Mouse (Mus musculus) neural tube, embryonic 15.5 days (tissue): ENCODE measurements at regions not wholly inside any gene's neighbourhood (a gene's known extent, or its start where the extent isn't known, plus 50 kb on each side); places are given as distances from the start of the nearest gene placed in this dataset.
A peak's percentile ranks its signal among the peaks of the same experiment; 100 is the strongest.

ENCODE experiments used
- ATAC-seq: fragments of 200-750 bp; cut with Nextera tagmentation; 2 replicates; pipeline ENCODE4 v1.8.0; 2017; ENCODE audit warnings: mild to moderate bottlenecking, moderate TSS enrichment, moderate library complexity; ENCODE audit not compliant: low FRiP score
- H3K27ac ChIP-seq: fragments of 300-500 bp; sonication (generic); replicated peaks from 2 replicates; pipeline ENCODE4 v1.5.1; 2015; ENCODE audit warnings: mild to moderate bottlenecking, inconsistent platforms
- H3K27me3 ChIP-seq: fragments of 300-500 bp; sonication (generic); replicated peaks from 2 replicates; pipeline ENCODE4 v1.6.1; 2015; ENCODE audit warnings: inconsistent platforms
- H3K36me3 ChIP-seq: fragments of 300-500 bp; sonication (generic); 2 replicates; pipeline ENCODE4 v1.6.1; 2015; ENCODE audit warnings: inconsistent platforms
- H3K4me1 ChIP-seq: fragments of 300-500 bp; sonication (generic); 2 replicates; pipeline ENCODE4 v1.6.1; 2015; ENCODE audit warnings: inconsistent platforms
- H3K4me2 ChIP-seq: fragments of 300-500 bp; sonication (generic); 2 replicates; pipeline ENCODE4 v1.6.1; 2015; ENCODE audit warnings: inconsistent platforms, mild to moderate bottlenecking, moderate library complexity
- H3K4me3 ChIP-seq: fragments of 300-500 bp; sonication (generic); replicated peaks from 2 replicates; pipeline ENCODE4 v1.5.1; 2015; ENCODE audit warnings: mild to moderate bottlenecking, inconsistent platforms
- H3K9ac ChIP-seq: fragments of 300-500 bp; sonication (generic); replicated peaks from 2 replicates; pipeline ENCODE4 v1.6.1; 2015; ENCODE audit warnings: mild to moderate bottlenecking, inconsistent platforms
- H3K9me3 ChIP-seq: fragments of 300-500 bp; sonication (generic); replicated peaks from 2 replicates; pipeline ENCODE4 v1.6.1; 2016; ENCODE audit warnings: inconsistent platforms
- WGBS: fragments of 180-500 bp; shearing (Covaris S2); methylation state at CpG from one replicate; pipeline ENCODE4 v1.1.7; 2015; ENCODE audit warnings: mixed read lengths; 5-methylcytosine and 5-hydroxymethylcytosine counted together

GRCm38 (mm10) chr6:135562267-135562666, 199.9 kb downstream of the Emp1 start:
- WGBS = 85% methylated on average over 2 of the region's 2 CpGs
- Histone ChIP-seq H3K4me3 (no peak overlapping the region), H3K9me3 (no peaks in the 10 kb centered on the region), H3K9ac (no peak overlapping the region), H3K27me3 (no peaks in the 10 kb centered on the region), H3K4me2 (no peak overlapping the region), H3K36me3 (no peaks in the 10 kb centered on the region), H3K4me1 (peaks cover 21% of the 10 kb centered on the region), H3K27ac (no peak overlapping the region)
- no peak for ATAC-seq

GRCm38 (mm10) chr6:135563766-135564165, 201.4 kb downstream of the Emp1 start:
- no peak for ATAC-seq
- Histone ChIP-seq H3K36me3 (no peaks in the 10 kb centered on the region), H3K9me3 (no peaks in the 10 kb centered on the region), H3K9ac (no peak overlapping the region), H3K27ac (no peak overlapping the region), H3K27me3 (no peaks in the 10 kb centered on the region), H3K4me2 (no peak overlapping the region), H3K4me1 (peaks cover 19% of the 10 kb centered on the region), H3K4me3 (no peak overlapping the region)

- Histone ChIP-seq H3K9ac (no peak overlapping the region), H3K4me3 (no peak overlapping the region), H3K4me1 (no peaks in the 10 kb centered on the region), H3K9me3 (no peaks in the 10 kb centered on the region), H3K27me3 (no peaks in the 10 kb centered on the region), H3K4me2 (no peak overlapping the region), H3K27ac (no peak overlapping the region), H3K36me3 (no peaks in the 10 kb centered on the region)
- no peak for ATAC-seq
- 75% methylated on average over 1 of the region's 1 CpGs for WGBS
Measured at GRCm38 (mm10) chr6:135569086-135569485, 206.7 kb downstream of the Emp1 start.

- no peak overlapping the region for H3K9ac ChIP-seq
- ATAC-seq = no peak
- WGBS = 74% methylated on average over 2 of the region's 2 CpGs
- no peak overlapping the region for H3K4me3 ChIP-seq
- no peaks in the 10 kb centered on the region for H3K9me3 ChIP-seq
- no peak overlapping the region for H3K27ac ChIP-seq
- H3K27me3 ChIP-seq = no peaks in the 10 kb centered on the region
- no peaks in the 10 kb centered on the region for H3K4me1 ChIP-seq
- H3K4me2 ChIP-seq = no peak overlapping the region
- no peaks in the 10 kb centered on the region for H3K36me3 ChIP-seq
Measured at GRCm38 (mm10) chr6:135575294-135575693, 212.9 kb downstream of the Emp1 start.

GRCm38 (mm10) chr6:135578728-135579127, 216.4 kb downstream of the Emp1 start:
- Histone ChIP-seq H3K9me3 (no peaks in the 10 kb centered on the region), H3K4me3 (no peak overlapping the region), H3K36me3 (no peaks in the 10 kb centered on the region), H3K9ac (no peak overlapping the region), H3K4me1 (peaks cover 11% of the 10 kb centered on the region), H3K27ac (no peak overlapping the region), H3K27me3 (no peaks in the 10 kb centered on the region), H3K4me2 (no peak overlapping the region)
- 66% methylated on average over 8 of the region's 8 CpGs for WGBS
- ATAC-seq = no peak

- ATAC-seq = peak; percentile 79
- WGBS = 40% methylated on average over 2 of the region's 2 CpGs
- Histone ChIP-seq H3K36me3 (no peaks in the 10 kb centered on the region), H3K4me3 (no peak overlapping the region), H3K9me3 (no peaks in the 10 kb centered on the region), H3K27ac (no peak overlapping the region; the same call in 1 of the 2 replicates), H3K9ac (no peak overlapping the region), H3K4me2 (no peak overlapping the region), H3K4me1 (peaks cover 11% of the 10 kb centered on the region), H3K27me3 (no peaks in the 10 kb centered on the region)
Measured at GRCm38 (mm10) chr6:135582567-135582966, 220.2 kb downstream of the Emp1 start.

GRCm38 (mm10) chr6:135584782-135585181, 222.4 kb downstream of the Emp1 start:
- no peaks in the 10 kb centered on the region for H3K9me3 ChIP-seq
- whole genome bisulfite sequencing = 91% methylated on average over 2 of the region's 2 CpGs
- no peak overlapping the region for H3K4me2 ChIP-seq
- H3K36me3 ChIP-seq = no peaks in the 10 kb centered on the region
- H3K4me1 ChIP-seq = peaks cover 11% of the 10 kb centered on the region
- H3K4me3 ChIP-seq = no peak overlapping the region
- no peaks in the 10 kb centered on the region for H3K27me3 ChIP-seq
- H3K27ac ChIP-seq = no peak overlapping the region
- ATAC-seq = no peak
- no peak overlapping the region for H3K9ac ChIP-seq

GRCm38 (mm10) chr6:135590084-135590483, 227.7 kb downstream of the Emp1 start:
- no peak for ATAC-seq
- H3K9ac ChIP-seq = no peak overlapping the region
- no peak overlapping the region for H3K4me3 ChIP-seq
- no peaks in the 10 kb centered on the region for H3K27me3 ChIP-seq
- no peaks in the 10 kb centered on the region for H3K36me3 ChIP-seq
- H3K9me3 ChIP-seq = no peaks in the 10 kb centered on the region
- no peaks in the 10 kb centered on the region for H3K4me1 ChIP-seq
- no peak overlapping the region for H3K4me2 ChIP-seq
- no peak overlapping the region for H3K27ac ChIP-seq

- WGBS = 95% methylated on average over 9 of the region's 9 CpGs
- no peak for ATAC-seq
- Histone ChIP-seq H3K27me3 (no peaks in the 10 kb centered on the region), H3K4me3 (no peak overlapping the region), H3K27ac (no peak overlapping the region), H3K4me1 (no peaks in the 10 kb centered on the region), H3K9me3 (no peaks in the 10 kb centered on the region), H3K4me2 (no peak overlapping the region), H3K36me3 (no peaks in the 10 kb centered on the region), H3K9ac (no peak overlapping the region)
Measured at GRCm38 (mm10) chr6:135591085-135591484, 228.7 kb downstream of the Emp1 start.

- Histone ChIP-seq H3K27ac (no peak overlapping the region), H3K9me3 (no peaks in the 10 kb centered on the region), H3K9ac (no peak overlapping the region), H3K36me3 (no peaks in the 10 kb centered on the region), H3K4me2 (no peak overlapping the region), H3K27me3 (no peaks in the 10 kb centered on the region), H3K4me3 (no peak overlapping the region), H3K4me1 (no peaks in the 10 kb centered on the region)
- 93% methylated on average over 4 of the region's 4 CpGs for WGBS
- ATAC-seq = no peak
Measured at GRCm38 (mm10) chr6:135596358-135596757, 234.0 kb downstream of the Emp1 start.

GRCm38 (mm10) chr6:135610504-135611096, 248.3 kb downstream of the Emp1 start:
- Histone ChIP-seq H3K9me3 (no peaks in the 10 kb centered on the region), H3K27ac (no peak overlapping the region), H3K4me3 (no peak overlapping the region), H3K36me3 (no peaks in the 10 kb centered on the region), H3K4me2 (no peak overlapping the region), H3K4me1 (no peaks in the 10 kb centered on the region), H3K27me3 (no peaks in the 10 kb centered on the region), H3K9ac (no peak overlapping the region)
- WGBS = 31% methylated on average over 3 of the region's 3 CpGs
- ATAC-seq = no peak

GRCm38 (mm10) chr6:135627928-135628327, 265.6 kb downstream of the Emp1 start:
- 0 out of 2 replicates have a peak, but pooled peaks cover 2% of the 10 kb centered on the region for H3K4me1 ChIP-seq
- 35% methylated on average over 4 of the region's 4 CpGs for WGBS
- no peak overlapping the region for H3K4me3 ChIP-seq
- no peaks in the 10 kb centered on the region for H3K36me3 ChIP-seq
- no peaks in the 10 kb centered on the region for H3K27me3 ChIP-seq
- H3K9me3 ChIP-seq = 0 out of 2 replicates have a peak, but pooled peaks cover 6% of the 10 kb centered on the region
- H3K9ac ChIP-seq = no peak overlapping the region
- no peak overlapping the region for H3K4me2 ChIP-seq
- H3K27ac ChIP-seq = no peak overlapping the region
- peak; percentile 84; the same call in 1 of the 2 replicates for ATAC-seq
